8 mouse cellular contexts compared by ENCODE assay signal in the genomic region with DNA sequence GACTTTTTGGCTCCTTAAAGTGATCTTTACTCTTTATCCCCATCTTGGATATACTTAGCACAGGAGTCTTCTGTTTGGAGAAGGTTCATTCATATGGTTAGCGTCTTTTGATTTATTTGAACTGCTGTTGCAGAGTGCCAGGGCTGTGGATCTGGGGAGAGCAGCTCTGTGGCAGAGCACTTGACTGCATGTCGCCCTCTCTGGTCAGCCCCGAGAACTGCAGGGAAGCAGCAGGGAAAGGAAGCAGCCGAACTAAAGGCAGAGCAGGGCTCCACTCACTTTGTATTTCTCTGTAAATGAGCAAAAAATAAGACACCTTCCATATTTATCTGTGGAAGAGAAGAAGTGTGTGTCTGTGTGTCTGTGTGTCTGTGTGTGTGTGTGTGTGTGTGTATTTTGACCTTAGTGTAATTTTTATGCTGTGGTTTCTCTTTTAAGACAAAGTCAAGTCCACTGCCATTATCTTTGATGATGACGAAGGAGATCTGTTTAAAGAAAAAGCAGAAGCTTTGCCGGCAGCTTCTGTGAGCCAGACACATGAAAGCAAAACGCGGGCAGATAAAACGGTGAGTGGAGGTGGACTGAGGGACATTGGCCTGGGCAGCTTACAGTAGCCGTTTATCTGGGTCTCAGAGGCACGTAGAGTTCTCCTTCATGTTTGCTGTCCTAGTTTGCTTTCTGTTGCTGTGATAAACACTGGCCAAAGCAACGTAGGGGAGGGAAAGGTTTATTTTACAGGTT. TPM values are rescaled to one million over a fixed set of nuclear protein-coding genes. Genes with fewer than 3 reads are reported as not detected.
A peak's percentile ranks its signal among the peaks of the same experiment; 100 is the strongest.
DNase-seq lines count a peak whose midpoint lies in the region; ATAC-seq and TF ChIP-seq lines count a peak whose summit lies in the region.

No protein-coding gene starts in this region.

- H3K36me3 ChIP-seq in hindbrain, embryonic 10.5 days = peaks cover 94% of the 10 kb centered on the region
- peaks cover 53% of the 10 kb centered on the region for H3K36me3 ChIP-seq in hindbrain, embryonic 16.5 days (ENCODE audit: control insufficient read depth, insufficient read depth, low read length)

- TF ChIP-seq POLR2A in embryonic fibroblast, embryonic 13.5 days (IDR thresholded peaks at IDR 0.05; ENCODE audit: low read depth, low read length) = no peak

- no peak overlapping the region for H3K4me2 ChIP-seq in hindbrain, embryonic 16.5 days (ENCODE audit: low read length)

- H3K4me1 ChIP-seq in hindbrain, embryonic 10.5 days (replicated peaks) = no peaks in the 10 kb centered on the region
- H3K4me1 ChIP-seq in hindbrain, embryonic 16.5 days (ENCODE audit: control insufficient read depth, insufficient read depth, low read depth, low read length) = no peaks in the 10 kb centered on the region
- no peaks in the 10 kb centered on the region for H3K4me1 ChIP-seq in embryonic fibroblast, embryonic 13.5 days (ENCODE audit: control insufficient read depth, insufficient read depth, low read length)

- intact Hi-C loops in heart, postnatal 25 days (cut with DNase I) = loop anchor here (5.0 kb wide), 1 partner anchor 217 kb away; no protein-coding TSS in a partner anchor
- intact Hi-C loops in left cerebral cortex, postnatal 10 days (cut with DNase I) = no loop called here

- H3K4me3 ChIP-seq in hindbrain, embryonic 10.5 days = no peak overlapping the region
- no peak overlapping the region for H3K4me3 ChIP-seq in hindbrain, embryonic 16.5 days (ENCODE audit: low read length)
- no peak overlapping the region for H3K4me3 ChIP-seq in embryonic fibroblast, embryonic 13.5 days (ENCODE audit: insufficient read depth, low read length)

- H3K9ac ChIP-seq in hindbrain, embryonic 16.5 days (ENCODE audit: low read depth, low read length) = no peak overlapping the region

- peak; percentile 93 for TF ChIP-seq CTCF in embryonic fibroblast, embryonic 13.5 days (IDR thresholded peaks at IDR 0.05; ENCODE audit: borderline replicate concordance, insufficient read depth, low read length)

- ATAC-seq in hindbrain, embryonic 16.5 days = no peak

- 67% methylated on average over 12 of the region's 12 CpGs for WGBS in hindbrain, embryonic 10.5 days
- 64% methylated on average over 12 of the region's 12 CpGs for WGBS in hindbrain, embryonic 16.5 days

- H3K27ac ChIP-seq in hindbrain, embryonic 10.5 days = no peak overlapping the region
- H3K27ac ChIP-seq in hindbrain, embryonic 16.5 days (ENCODE audit: low read depth, low read length) = no peak overlapping the region
- no peak overlapping the region for H3K27ac ChIP-seq in embryonic fibroblast, embryonic 13.5 days (ENCODE audit: insufficient read depth, low read length)

- no peaks in the 10 kb centered on the region for H3K27me3 ChIP-seq in hindbrain, embryonic 10.5 days (ENCODE audit: insufficient read depth, poor library complexity, severe bottlenecking)
- no peaks in the 10 kb centered on the region for H3K27me3 ChIP-seq in hindbrain, embryonic 16.5 days (replicated peaks; ENCODE audit: control insufficient read depth, insufficient read depth, low read length)

- H3K9me3 ChIP-seq in hindbrain, embryonic 10.5 days = no peaks in the 10 kb centered on the region
- no peaks in the 10 kb centered on the region for H3K9me3 ChIP-seq in hindbrain, embryonic 16.5 days (ENCODE audit: control insufficient read depth, low read length)

- peak; percentile 62 for DNase-seq in hindbrain, embryonic 10.5 days (ENCODE audit: low spot score)
- peak; percentile 16 to 34 for DNase-seq in adrenal gland, postnatal 4 days (ENCODE audit: low spot score in 2 of 2)
- DNase-seq in heart, postnatal 25 days (ENCODE audit: low spot score) = peak; percentile 23
- peak; percentile 52 to 79 for DNase-seq in left cerebral cortex, postnatal 10 days (ENCODE audit: extremely low spot score in 1 of 2, low spot score in 2 of 2)
- peak; percentile 65 for DNase-seq in mesoderm, embryonic 11.5 days (ENCODE audit: low read depth, low spot score)
- DNase-seq in spleen, postnatal 14 days (ENCODE audit: low spot score in 2 of 2) = peak; percentile 39 to 53

RNA-seq across cellular contexts. Expression of a gene that starts 21.1 kb away (rescaled TPM):
- 52.9 and 54.9 TPM in 2 replicates for polyA plus RNA-seq in hindbrain, embryonic 10.5 days (2016; fragmentation: Nextera tagmentation; extraction: Ambion mirVana)
- polyA plus RNA-seq in hindbrain, embryonic 16.5 days (2015; fragmentation: Nextera tagmentation; extraction: Ambion mirVana) = 62.5 and 66.1 TPM in 2 replicates
- total RNA-seq in adrenal gland, postnatal 4 days (2021) = 10 to 100 TPM; 74.4 to 79.6 TPM
- 50.0 and 60.0 TPM in 2 replicates for polyA plus RNA-seq in embryonic fibroblast, embryonic 13.5 days (2011; ENCODE audit: insufficient read length, low read depth, missing spikeins)
- 10 to 100 TPM; 21.7 to 23.0 TPM for total RNA-seq in heart, postnatal 25 days (2021)
- 10 to 100 TPM; 81.5 to 86.8 TPM for total RNA-seq in left cerebral cortex, postnatal 10 days (2021)

RNA-seq across cellular contexts. Expression of a gene that starts 35.1 kb away (rescaled TPM):
- polyA plus RNA-seq in hindbrain, embryonic 10.5 days (2016; fragmentation: Nextera tagmentation; extraction: Ambion mirVana) = 7.4 TPM in 2 replicates
- polyA plus RNA-seq in hindbrain, embryonic 16.5 days (2015; fragmentation: Nextera tagmentation; extraction: Ambion mirVana) = 6.7 and 7.3 TPM in 2 replicates
- total RNA-seq in adrenal gland, postnatal 4 days (2021) = 1 to 10 TPM; 6.0 to 7.2 TPM
- polyA plus RNA-seq in embryonic fibroblast, embryonic 13.5 days (2011; ENCODE audit: insufficient read length, low read depth, missing spikeins) = 2.9 and 3.1 TPM in 2 replicates
- 1 to 10 TPM; 3.4 to 5.4 TPM for total RNA-seq in heart, postnatal 25 days (2021)
- total RNA-seq in left cerebral cortex, postnatal 10 days (2021) = 1 to 10 TPM; 7.2 to 8.8 TPM

RNA-seq across cellular contexts. Expression of a gene that starts 35.7 kb away (rescaled TPM):
- polyA plus RNA-seq in hindbrain, embryonic 10.5 days (2016; fragmentation: Nextera tagmentation; extraction: Ambion mirVana) = 16.7 and 17.9 TPM in 2 replicates
- 23.4 TPM in 2 replicates for polyA plus RNA-seq in hindbrain, embryonic 16.5 days (2015; fragmentation: Nextera tagmentation; extraction: Ambion mirVana)
- 10 to 100 TPM; 25.8 to 26.8 TPM for total RNA-seq in adrenal gland, postnatal 4 days (2021)
- polyA plus RNA-seq in embryonic fibroblast, embryonic 13.5 days (2011; ENCODE audit: insufficient read length, low read depth, missing spikeins) = 22.1 and 22.7 TPM in 2 replicates
- 10 to 100 TPM; 26.2 to 33.0 TPM for total RNA-seq in heart, postnatal 25 days (2021)
- total RNA-seq in left cerebral cortex, postnatal 10 days (2021) = 10 to 100 TPM; 55.4 to 57.2 TPM
